Mouse (Mus musculus): ENCODE measurements around the gene Galnt10.

- TF ChIP-seq TAL1 (IDR thresholded peaks at IDR 0.05; ENCODE audit: low read length) (no peak), GATA1 (IDR thresholded peaks at IDR 0.05; ENCODE audit: low read length) (no peak)
Measured at GRCm38 (mm10) chr11:57671120-57671697, 26.0 kb downstream of the Galnt10 start.

Data from erythroblast, embryonic 14.5 days (primary cell).